Mouse (Mus musculus): Measurements from ENCODE around the gene Dync2h1.
"Not testable (repeated sequence)": the region's sequence is repeated elsewhere in the genome, so short reads cannot be mapped to it uniquely, and the experiment has no call there.

- not testable (repeated sequence) for TF ChIP-seq CTCF (IDR thresholded peaks at IDR 0.05; ENCODE audit: borderline replicate concordance, insufficient read depth, low read depth, low read length); POLR2A (IDR thresholded peaks at IDR 0.05; ENCODE audit: borderline replicate concordance, insufficient read depth, low read length)
These were observed 273.7 kb downstream of the Dync2h1 start for GRCm38 (mm10) chr9:6910537-6910936.
